Mouse (Mus musculus): ENCODE measurements at regions not wholly inside any gene's neighbourhood (a gene's known extent, or its start where the extent isn't known, plus 50 kb on each side); places are given as distances from the start of the nearest gene placed in this dataset.

GRCm38 (mm10) chr13:47471543-47472213 lies 349.2 kb downstream of the Rnf144b start:
- TF ChIP-seq CTCF (IDR thresholded peaks at IDR 0.05; ENCODE audit: low read depth) (no peak), EP300 (IDR thresholded peaks at IDR 0.05; ENCODE audit: low read depth) (no peak)
